Mouse (Mus musculus): ENCODE results near the gene Bdkrb1. TPM values are rescaled to one million over a fixed set of nuclear protein-coding genes. Genes with fewer than 3 reads are reported as not detected.

The Bdkrb1 gene
- polyA plus RNA-seq, 1 experiment: not detected

DNA sequence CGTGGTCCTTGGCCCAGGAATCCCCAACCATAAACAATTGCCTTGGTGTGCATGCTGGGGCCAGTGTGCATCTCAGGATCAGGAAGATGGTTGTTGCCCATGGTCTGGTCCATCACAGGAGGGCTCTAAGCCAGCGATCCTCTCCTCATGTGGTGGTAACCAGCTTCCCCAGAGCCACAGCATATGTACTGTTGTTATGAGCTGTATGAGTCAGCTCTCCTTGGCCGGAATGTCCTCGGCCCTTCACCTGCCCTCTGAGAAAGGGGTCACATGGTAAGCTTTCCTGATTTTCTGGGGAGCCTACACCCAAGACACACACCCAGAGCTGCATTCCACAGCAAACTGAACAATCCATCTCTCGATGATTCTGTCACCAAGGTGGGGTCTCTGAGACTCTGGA lies 37.7 kb upstream of the Bdkrb1 start:
- Histone ChIP-seq H3K4me3 (replicated peaks) (no peak overlapping the region), H3K9me3 (peaks cover 12% of the 10 kb centered on the region), H3K36me3 (replicated peaks; ENCODE audit: low read length) (no peaks in the 10 kb centered on the region), H3K4me1 (peaks cover 14% of the 10 kb centered on the region), H3K27me3 (replicated peaks) (peaks cover 60% of the 10 kb centered on the region)
- no peak for TF ChIP-seq FLI1 (IDR thresholded peaks at IDR 0.05; ENCODE audit: low read length)

DNA sequence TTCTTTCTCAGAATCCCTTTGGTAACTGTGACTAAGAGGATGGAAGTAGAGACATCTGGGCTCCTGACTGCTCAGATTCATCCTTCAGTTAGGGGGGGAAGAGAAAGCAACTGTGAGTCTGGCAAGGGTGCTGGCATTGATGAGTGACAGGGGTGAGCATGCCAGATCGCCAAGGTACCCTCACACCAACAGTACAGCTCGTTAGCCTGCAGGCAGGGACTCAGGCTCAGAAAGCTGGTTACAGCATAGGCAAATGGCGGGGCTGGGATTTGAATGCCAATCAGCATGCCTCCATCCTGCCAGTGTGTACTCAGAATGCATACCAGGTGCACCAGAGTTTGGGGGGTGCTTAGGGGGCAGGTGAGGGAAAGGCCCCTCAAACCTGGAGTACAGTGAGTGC lies 31.0 kb upstream of the Bdkrb1 start:
- Histone ChIP-seq H3K36me3 (replicated peaks; ENCODE audit: low read length) (no peaks in the 10 kb centered on the region), H3K27me3 (replicated peaks) (peaks cover 17% of the 10 kb centered on the region), H3K9me3 (peaks cover 15% of the 10 kb centered on the region), H3K4me1 (0 out of 2 replicates have a peak, but pooled peaks cover 2% of the 10 kb centered on the region), H3K4me3 (replicated peaks) (no peak overlapping the region)
- TF ChIP-seq GATA1 (IDR thresholded peaks at IDR 0.05; ENCODE audit: borderline replicate concordance, low read length) (no peak), FLI1 (IDR thresholded peaks at IDR 0.05; ENCODE audit: low read length) (no peak)

DNA sequence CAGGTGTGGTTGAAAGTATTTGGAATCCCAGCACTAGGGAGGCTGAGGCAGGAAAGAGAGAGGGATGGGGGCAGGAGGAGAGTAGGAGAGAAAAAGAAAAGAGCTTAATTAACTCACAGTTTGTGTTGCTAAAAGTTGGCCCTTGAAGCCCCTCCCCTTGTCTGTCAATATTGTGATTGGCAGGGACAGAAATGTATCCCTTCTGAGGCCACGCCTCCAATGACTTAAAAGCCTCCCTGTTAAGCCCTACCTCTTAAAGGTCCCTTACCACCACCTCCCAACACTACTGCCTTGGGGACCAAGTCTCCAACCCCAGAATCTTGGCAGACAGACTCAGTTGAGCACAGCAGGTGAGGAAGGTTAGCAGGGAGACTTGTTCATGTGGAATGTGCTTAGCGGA lies 30.3 kb upstream of the Bdkrb1 start:
- peaks cover 9% of the 10 kb centered on the region for H3K9me3 ChIP-seq
- TF ChIP-seq GATA1 (IDR thresholded peaks at IDR 0.05; ENCODE audit: borderline replicate concordance, low read length): no peak
- TF ChIP-seq FLI1 (IDR thresholded peaks at IDR 0.05; ENCODE audit: low read length): no peak

DNA sequence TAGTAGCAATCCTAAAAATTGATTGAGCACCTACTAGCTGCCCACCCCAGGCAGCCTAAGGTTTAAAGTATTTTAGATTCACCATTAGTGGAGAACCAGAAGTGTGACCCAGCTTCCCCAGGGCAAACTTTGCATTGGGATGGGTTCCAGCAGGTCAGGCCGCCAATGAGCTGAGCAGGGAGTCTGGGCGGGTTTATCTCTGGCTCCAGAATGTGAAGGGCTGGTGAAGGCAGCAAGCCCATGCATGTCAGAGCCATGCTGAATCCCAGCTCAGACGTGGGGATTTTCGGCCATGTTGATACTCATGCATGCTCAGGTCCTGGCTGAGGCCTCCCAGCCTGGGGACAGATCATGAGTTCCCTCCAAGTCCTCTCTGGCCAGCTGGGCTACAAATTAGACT lies 28.5 kb upstream of the Bdkrb1 start:
- Histone ChIP-seq H3K4me3 (replicated peaks) (no peak overlapping the region), H3K9me3 (peaks cover 9% of the 10 kb centered on the region), H3K27me3 (replicated peaks) (peaks cover 12% of the 10 kb centered on the region), H3K4me1 (no peaks in the 10 kb centered on the region), H3K36me3 (replicated peaks; ENCODE audit: low read length) (no peaks in the 10 kb centered on the region)
- no peak for TF ChIP-seq GATA1 (IDR thresholded peaks at IDR 0.05; ENCODE audit: borderline replicate concordance, low read length)

More for the DNA sequence above, 30.3 kb upstream of the Bdkrb1 start:
- Histone ChIP-seq H3K36me3 (replicated peaks; ENCODE audit: low read length) (no peaks in the 10 kb centered on the region), H3K4me1 (no peaks in the 10 kb centered on the region), H3K27me3 (replicated peaks) (peaks cover 14% of the 10 kb centered on the region), H3K4me3 (replicated peaks) (no peak overlapping the region)

DNA sequence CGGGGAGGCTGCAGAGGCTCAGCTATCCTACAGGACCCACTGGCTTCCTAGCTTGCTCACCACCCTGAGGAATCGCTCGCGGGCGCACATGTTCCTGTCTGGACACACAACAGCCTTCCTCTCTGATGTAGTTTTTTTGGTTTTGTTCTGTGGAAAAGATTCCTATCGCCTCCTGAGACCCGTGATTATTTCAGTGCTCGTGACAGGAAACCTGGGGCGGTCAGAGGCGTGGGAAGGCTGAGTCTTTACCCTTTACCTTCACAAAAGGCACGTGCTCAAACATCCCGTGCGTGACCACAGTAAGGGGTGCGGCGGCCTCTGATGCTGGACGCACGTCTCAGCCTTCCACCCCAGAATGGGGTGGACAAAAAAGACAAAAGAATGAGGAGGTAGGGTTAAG lies 22.4 kb upstream of the Bdkrb1 start:
- TF ChIP-seq FLI1 (IDR thresholded peaks at IDR 0.05; ENCODE audit: low read length) (no peak), GATA1 (IDR thresholded peaks at IDR 0.05; ENCODE audit: borderline replicate concordance, low read length) (no peak)
- peaks cover 4% of the 10 kb centered on the region for H3K9me3 ChIP-seq
- no peaks in the 10 kb centered on the region for H3K36me3 ChIP-seq (replicated peaks; ENCODE audit: low read length)
- H3K4me3 ChIP-seq (replicated peaks): no peak overlapping the region
- H3K4me1 ChIP-seq: peaks cover 16% of the 10 kb centered on the region
- H3K27me3 ChIP-seq (replicated peaks): peaks cover 46% of the 10 kb centered on the region

DNA sequence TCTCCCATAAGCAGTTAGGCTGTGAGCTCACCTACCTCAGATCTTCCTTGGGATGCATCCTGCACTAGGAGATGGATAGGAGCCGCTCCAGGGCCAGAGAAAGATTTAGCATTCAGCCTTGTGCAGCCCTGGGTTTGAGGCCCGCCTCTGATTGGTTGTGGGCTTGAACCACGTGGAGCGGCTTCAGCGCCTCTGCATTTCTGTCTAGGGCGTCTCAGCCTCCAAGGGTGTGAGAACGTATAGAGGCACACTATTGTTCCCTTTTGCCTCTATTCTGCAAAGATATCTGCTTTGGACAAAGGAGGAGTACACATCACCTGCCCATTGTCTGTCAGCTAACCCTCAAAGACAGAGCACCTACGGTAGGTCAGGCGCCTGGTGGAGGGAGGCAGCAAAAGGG lies 20.4 kb upstream of the Bdkrb1 start:
- Histone ChIP-seq H3K36me3 (replicated peaks; ENCODE audit: low read length) (no peaks in the 10 kb centered on the region), H3K9me3 (peaks cover 4% of the 10 kb centered on the region), H3K4me1 (peaks cover 16% of the 10 kb centered on the region), H3K27me3 (replicated peaks) (peaks cover 60% of the 10 kb centered on the region), H3K4me3 (replicated peaks) (no peak overlapping the region)
- TF ChIP-seq FLI1 (IDR thresholded peaks at IDR 0.05; ENCODE audit: low read length) (no peak), GATA1 (IDR thresholded peaks at IDR 0.05; ENCODE audit: borderline replicate concordance, low read length) (no peak)

DNA sequence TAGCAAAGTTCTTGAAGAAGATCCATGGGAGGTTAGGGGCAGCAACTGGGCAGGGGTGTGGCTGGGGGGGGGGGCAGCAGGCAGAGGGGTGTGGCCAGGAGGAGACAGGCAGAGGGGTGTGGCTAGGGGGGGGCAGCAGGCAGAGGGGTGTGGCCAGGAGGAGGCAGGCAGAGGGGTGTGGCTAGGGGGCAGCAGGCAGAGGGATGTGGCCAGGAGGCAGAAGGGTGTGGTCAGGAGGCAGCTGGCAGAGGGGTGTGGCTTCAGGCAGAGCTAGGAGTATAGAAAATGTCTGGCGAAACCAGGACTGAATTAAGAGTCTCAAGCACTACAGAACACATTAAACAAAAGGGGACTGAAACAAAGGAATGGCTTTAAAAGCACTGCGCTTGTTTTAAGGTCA lies 19.4 kb upstream of the Bdkrb1 start:
- H3K9me3 ChIP-seq: peaks cover 4% of the 10 kb centered on the region
- peaks cover 69% of the 10 kb centered on the region for H3K27me3 ChIP-seq (replicated peaks)
- TF ChIP-seq FLI1 (IDR thresholded peaks at IDR 0.05; ENCODE audit: low read length) (no peak), GATA1 (IDR thresholded peaks at IDR 0.05; ENCODE audit: borderline replicate concordance, low read length) (no peak)
- H3K4me3 ChIP-seq (replicated peaks): no peak overlapping the region
- peaks cover 16% of the 10 kb centered on the region for H3K4me1 ChIP-seq
- no peaks in the 10 kb centered on the region for H3K36me3 ChIP-seq (replicated peaks; ENCODE audit: low read length)

DNA sequence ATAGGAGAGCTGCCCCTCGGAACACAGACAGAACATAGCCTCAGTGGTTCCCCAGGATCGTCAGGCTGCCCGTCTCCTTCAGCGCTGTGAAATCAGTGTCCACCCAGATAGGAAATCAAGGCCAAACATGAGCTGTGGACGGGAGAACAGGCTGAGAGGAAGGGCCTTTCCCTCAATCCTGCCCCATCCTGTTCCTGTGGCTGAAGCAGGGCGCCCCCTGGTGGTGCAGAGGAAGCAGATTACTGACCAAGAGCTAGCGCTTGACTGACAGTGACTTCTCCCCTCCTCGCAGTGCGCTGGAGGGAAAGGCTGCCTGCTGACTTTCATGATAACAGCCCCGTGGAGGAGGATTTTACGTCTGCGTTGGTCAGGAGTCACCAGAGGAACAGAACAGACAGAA lies 18.0 kb upstream of the Bdkrb1 start:
- H3K4me3 ChIP-seq (replicated peaks): no peak overlapping the region
- TF ChIP-seq GATA1 (IDR thresholded peaks at IDR 0.05; ENCODE audit: borderline replicate concordance, low read length): no peak
- TF ChIP-seq FLI1 (IDR thresholded peaks at IDR 0.05; ENCODE audit: low read length): no peak
- H3K9me3 ChIP-seq: peaks cover 4% of the 10 kb centered on the region
- no peaks in the 10 kb centered on the region for H3K36me3 ChIP-seq (replicated peaks; ENCODE audit: low read length)
- H3K27me3 ChIP-seq (replicated peaks): peaks cover 66% of the 10 kb centered on the region
- peaks cover 16% of the 10 kb centered on the region for H3K4me1 ChIP-seq

DNA sequence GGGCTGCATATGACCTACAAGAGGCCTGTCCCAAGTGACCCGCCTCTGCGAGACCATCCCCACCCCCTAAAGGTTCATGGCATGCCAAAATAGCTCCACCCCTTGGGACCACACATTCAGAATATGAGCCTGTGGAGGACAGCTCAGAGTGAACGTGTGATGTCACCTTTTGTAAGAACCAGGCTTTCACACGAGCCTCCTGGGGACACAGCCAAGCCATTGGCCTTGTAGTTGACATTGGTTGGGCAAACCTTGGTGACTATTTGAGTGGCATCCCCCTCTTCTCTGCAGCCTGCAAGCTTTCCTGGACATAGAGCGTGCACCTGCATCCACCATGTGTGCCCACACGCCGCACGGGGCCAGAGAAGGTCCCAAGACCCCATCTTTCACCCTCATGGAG lies 15.4 kb upstream of the Bdkrb1 start:
- no peaks in the 10 kb centered on the region for H3K9me3 ChIP-seq
- H3K4me3 ChIP-seq (replicated peaks): no peak overlapping the region
- no peaks in the 10 kb centered on the region for H3K36me3 ChIP-seq (replicated peaks; ENCODE audit: low read length)
- no peak for TF ChIP-seq GATA1 (IDR thresholded peaks at IDR 0.05; ENCODE audit: borderline replicate concordance, low read length)
- TF ChIP-seq FLI1 (IDR thresholded peaks at IDR 0.05; ENCODE audit: low read length): no peak
- H3K27me3 ChIP-seq (replicated peaks): peaks cover 46% of the 10 kb centered on the region
- peaks cover 16% of the 10 kb centered on the region for H3K4me1 ChIP-seq

DNA sequence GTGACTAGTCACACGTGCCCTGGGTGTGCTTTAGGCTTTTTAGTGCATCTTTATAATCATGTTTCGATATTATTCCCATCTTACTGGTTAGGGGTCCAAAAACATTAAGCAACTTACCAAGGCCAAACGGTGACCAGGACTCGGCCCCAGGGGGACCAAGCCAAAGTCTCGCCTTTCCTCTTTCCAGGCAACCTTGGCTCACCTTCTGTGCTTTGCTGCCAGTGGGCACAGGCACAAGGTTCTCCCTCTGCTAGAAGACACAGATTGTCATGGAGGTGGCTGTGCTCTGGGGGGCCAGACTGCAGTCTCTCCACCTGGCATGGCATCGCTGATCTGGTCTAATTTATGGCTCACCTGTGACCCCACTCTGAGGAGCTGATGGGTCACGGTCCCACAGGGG lies 12.1 kb upstream of the Bdkrb1 start:
- Histone ChIP-seq H3K36me3 (replicated peaks; ENCODE audit: low read length) (no peaks in the 10 kb centered on the region), H3K4me1 (no peaks in the 10 kb centered on the region), H3K27me3 (replicated peaks) (peaks cover 36% of the 10 kb centered on the region), H3K9me3 (no peaks in the 10 kb centered on the region), H3K4me3 (replicated peaks) (no peak overlapping the region)
- TF ChIP-seq GATA1 (IDR thresholded peaks at IDR 0.05; ENCODE audit: borderline replicate concordance, low read length): no peak
- no peak for TF ChIP-seq FLI1 (IDR thresholded peaks at IDR 0.05; ENCODE audit: low read length)

DNA sequence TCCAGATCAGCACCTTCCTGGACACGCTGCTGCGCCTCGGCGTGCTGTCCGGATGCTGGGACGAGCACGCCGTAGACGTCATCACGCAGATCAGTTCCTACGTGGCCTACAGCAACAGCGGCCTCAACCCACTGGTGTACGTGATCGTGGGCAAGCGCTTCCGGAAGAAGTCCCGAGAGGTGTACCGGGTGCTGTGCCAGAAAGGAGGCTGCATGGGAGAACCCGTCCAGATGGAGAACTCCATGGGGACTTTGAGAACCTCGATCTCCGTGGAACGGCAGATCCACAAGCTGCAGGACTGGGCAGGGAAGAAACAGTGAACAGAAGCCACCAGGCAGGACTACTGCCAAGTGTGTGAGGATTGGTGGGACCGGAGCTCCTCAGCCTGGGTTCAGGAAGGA lies 10.5 kb upstream of the Bdkrb1 start:
- Histone ChIP-seq H3K27me3 (replicated peaks) (peaks cover 28% of the 10 kb centered on the region), H3K4me3 (replicated peaks) (no peak overlapping the region), H3K36me3 (replicated peaks; ENCODE audit: low read length) (no peaks in the 10 kb centered on the region), H3K9me3 (no peaks in the 10 kb centered on the region), H3K4me1 (no peaks in the 10 kb centered on the region)
- TF ChIP-seq GATA1 (IDR thresholded peaks at IDR 0.05; ENCODE audit: borderline replicate concordance, low read length) (no peak), FLI1 (IDR thresholded peaks at IDR 0.05; ENCODE audit: low read length) (no peak)

Data from megakaryocyte, embryonic 14.5 days (primary cell).